Mouse (Mus musculus) limb, embryonic 10.5 days (tissue): ENCODE measurements at regions not wholly inside any gene's neighbourhood (a gene's known extent, or its start where the extent isn't known, plus 50 kb on each side); places are given as distances from the start of the nearest gene placed in this dataset.
"Not testable (repeated sequence)": the region's sequence is repeated elsewhere in the genome, so short reads cannot be mapped to it uniquely, and the experiment has no call there.

Source experiments
- DNase-seq: peaks from one replicate; pipeline ENCODE4 v3.0.0-alpha.2; 2017; ENCODE audit warnings: low spot score
- H3K27ac ChIP-seq: fragments of 300-500 bp; sonication (generic); 2 replicates; pipeline ENCODE4 v1.5.1; 2016; ENCODE audit warnings: mild to moderate bottlenecking
- H3K27me3 ChIP-seq: fragments of 300-500 bp; sonication (generic); 2 replicates; pipeline ENCODE4 v1.6.1; 2016; ENCODE audit warnings: low read depth, mild to moderate bottlenecking; ENCODE audit not compliant: poor library complexity, severe bottlenecking
- H3K36me3 ChIP-seq: fragments of 300-500 bp; sonication (generic); 2 replicates; pipeline ENCODE4 v1.6.1; 2016; ENCODE audit warnings: mild to moderate bottlenecking, moderate library complexity
- H3K4me1 ChIP-seq: fragments of 300-500 bp; sonication (generic); 2 replicates; pipeline ENCODE4 v1.6.1; 2016
- H3K4me3 ChIP-seq: fragments of 300-500 bp; sonication (generic); 2 replicates; pipeline ENCODE4 v1.5.1; 2016; ENCODE audit warnings: mild to moderate bottlenecking, moderate library complexity
- H3K9me3 ChIP-seq: fragments of 300-500 bp; sonication (generic); replicated peaks from 2 replicates; pipeline ENCODE4 v1.6.1; 2016; ENCODE audit warnings: mild to moderate bottlenecking
- WGBS: fragments of 180-500 bp; shearing (Covaris S2); methylation state at CpG from one replicate; pipeline ENCODE4 v1.1.7; 2016; 5-methylcytosine and 5-hydroxymethylcytosine counted together

GRCm38 (mm10) chr10:62055408-62055807, 76.5 kb upstream of the Col13a1 start:
- no peak overlapping the region for H3K27ac ChIP-seq
- H3K27me3 ChIP-seq, result no peaks in the 10 kb centered on the region
- H3K9me3 ChIP-seq, result no peaks in the 10 kb centered on the region
- H3K4me3 ChIP-seq, result no peak overlapping the region
- DNase-seq, result no peak
- peaks cover 20% of the 10 kb centered on the region for H3K4me1 ChIP-seq
- WGBS, result 54% methylated on average over 2 of the region's 2 CpGs
- no peaks in the 10 kb centered on the region for H3K36me3 ChIP-seq

DNA sequence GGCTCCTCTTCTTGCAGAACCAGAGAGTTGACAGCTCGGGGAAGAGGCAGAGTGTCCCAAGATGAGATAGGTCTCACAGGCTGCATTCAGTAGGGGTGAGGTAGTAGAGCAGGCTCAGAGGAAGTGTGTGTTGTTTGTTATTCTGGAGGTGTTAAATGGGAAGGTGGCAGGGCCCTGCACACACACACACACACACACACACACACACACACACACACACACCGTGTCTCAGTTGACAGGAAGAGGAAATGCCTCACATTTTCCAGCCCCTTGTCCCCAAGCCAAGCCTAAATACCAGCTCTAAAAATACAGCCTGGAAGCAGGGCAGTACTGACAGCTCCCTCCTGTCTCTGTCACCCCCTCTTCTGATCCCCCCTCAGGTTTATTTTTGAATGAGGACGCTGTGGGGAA, 70.9 kb upstream of the Col13a1 start:
- Histone ChIP-seq H3K9me3 (no peaks in the 10 kb centered on the region), H3K27ac (peak overlapping the region; percentile 9; the same call in 1 of the 2 replicates), H3K36me3 (no peaks in the 10 kb centered on the region), H3K4me3 (no peak overlapping the region), H3K27me3 (no peaks in the 10 kb centered on the region), H3K4me1 (peaks cover 9% of the 10 kb centered on the region)
- 12% methylated on average over 3 of the region's 3 CpGs for WGBS
- DNase-seq, result no peak

- no peak for DNase-seq
- no peak overlapping the region for H3K27ac ChIP-seq
- no peak overlapping the region for H3K4me3 ChIP-seq
- H3K9me3 ChIP-seq, result peaks cover 5% of the 10 kb centered on the region; the same call in 1 of the 2 replicates
- no peaks in the 10 kb centered on the region for H3K36me3 ChIP-seq
- peaks cover 6% of the 10 kb centered on the region; the same call in 1 of the 2 replicates for H3K4me1 ChIP-seq
- no peaks in the 10 kb centered on the region for H3K27me3 ChIP-seq
- WGBS, result 76% methylated on average over 3 of the region's 3 CpGs
These were observed 65.5 kb upstream of the Col13a1 start for GRCm38 (mm10) chr10:62044408-62044807.

DNA sequence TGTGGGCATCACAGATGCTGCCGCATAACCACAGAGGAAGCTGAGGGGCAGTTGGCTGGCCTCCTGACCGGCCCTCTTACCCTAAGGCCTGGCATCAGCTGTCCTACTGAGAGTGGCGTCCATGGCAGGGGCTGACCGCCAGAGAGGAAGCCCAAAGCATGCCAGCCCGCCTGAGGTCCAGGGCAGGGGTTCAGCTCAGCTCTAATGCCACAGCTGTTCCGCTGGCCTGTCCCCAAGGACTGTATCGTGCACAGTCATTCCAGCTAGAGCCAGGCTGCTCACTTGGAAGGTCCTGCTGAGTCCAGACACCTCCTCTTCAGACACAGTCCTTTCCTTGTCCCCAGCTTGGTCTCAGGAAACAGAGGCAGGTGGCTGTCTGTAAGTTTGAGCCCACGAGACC, 61.0 kb upstream of the Col13a1 start:
- WGBS, result 94% methylated on average over 8 of the region's 8 CpGs
- peaks cover 5% of the 10 kb centered on the region; the same call in 1 of the 2 replicates for H3K9me3 ChIP-seq
- H3K4me3 ChIP-seq, result no peak overlapping the region
- H3K27ac ChIP-seq, result no peak overlapping the region
- no peak for DNase-seq
- H3K4me1 ChIP-seq, result peaks cover 6% of the 10 kb centered on the region; the same call in 1 of the 2 replicates
- H3K27me3 ChIP-seq, result no peaks in the 10 kb centered on the region
- no peaks in the 10 kb centered on the region for H3K36me3 ChIP-seq

DNA sequence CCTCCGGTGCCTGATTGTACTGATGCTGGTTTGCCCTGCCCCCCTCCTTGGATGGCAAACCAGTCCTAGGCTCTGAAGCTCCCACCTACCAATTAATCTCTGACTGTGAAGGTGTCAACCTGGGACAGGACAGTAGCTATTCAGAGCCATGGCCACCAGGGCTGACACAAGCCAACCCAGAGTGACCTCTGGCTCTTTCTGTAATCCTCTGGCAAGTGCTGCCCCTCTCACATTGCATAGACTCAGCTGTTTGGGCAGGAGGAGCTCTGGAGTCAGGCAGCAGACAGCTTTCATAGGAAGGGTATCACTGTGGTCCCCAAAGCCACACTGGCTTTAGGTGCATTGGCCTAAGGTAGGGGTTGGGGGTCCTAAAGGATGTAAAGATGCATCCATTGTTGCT, 59.7 kb upstream of the Col13a1 start:
- H3K4me1 ChIP-seq, result peaks cover 6% of the 10 kb centered on the region; the same call in 1 of the 2 replicates
- no peaks in the 10 kb centered on the region for H3K36me3 ChIP-seq
- no peak overlapping the region for H3K27ac ChIP-seq
- H3K9me3 ChIP-seq, result peaks cover 5% of the 10 kb centered on the region; the same call in 1 of the 2 replicates
- no peak overlapping the region for H3K4me3 ChIP-seq
- DNase-seq, result no peak
- WGBS, result 83% methylated on average over 1 of the region's 1 CpGs
- no peaks in the 10 kb centered on the region for H3K27me3 ChIP-seq

DNA sequence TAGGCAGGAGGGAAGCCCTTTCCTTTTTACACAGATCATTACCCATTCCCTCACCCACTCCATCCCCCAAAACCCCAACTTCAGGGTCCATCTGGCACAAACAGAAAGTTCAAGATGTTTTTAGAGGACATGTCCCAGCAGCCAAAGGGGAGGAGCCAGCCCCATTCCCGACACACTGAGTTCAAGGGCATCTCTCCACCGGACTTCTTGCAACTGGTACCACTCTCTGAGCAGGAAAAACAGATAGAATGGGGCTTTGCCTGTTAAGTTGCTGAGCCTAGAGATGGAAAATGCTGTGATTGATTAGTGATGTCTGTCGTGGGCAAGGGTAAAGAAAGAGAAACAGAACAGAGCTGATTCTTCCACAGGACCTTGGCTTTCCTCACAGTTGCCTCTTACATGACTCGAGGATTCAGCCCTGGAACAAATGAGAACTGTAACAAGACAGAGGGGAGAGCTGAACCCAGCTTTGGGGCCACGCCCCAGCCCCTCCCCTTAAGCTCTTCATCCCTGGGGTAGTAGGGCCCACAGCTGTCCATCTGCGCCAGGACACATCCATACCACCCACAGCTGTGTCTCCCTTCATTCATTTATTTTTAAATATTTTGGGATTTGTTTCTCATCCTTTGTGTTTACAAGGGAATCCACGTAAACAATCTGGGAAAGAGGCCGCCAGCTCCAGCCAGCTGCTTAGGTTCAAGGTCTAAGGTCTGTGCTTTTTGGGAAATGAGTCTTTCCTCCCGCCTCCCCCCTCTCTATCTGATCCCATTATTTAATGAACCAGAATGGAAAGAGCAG, 58.7 kb upstream of the Col13a1 start:
- WGBS, result 82% methylated on average over 9 of the region's 9 CpGs
- Histone ChIP-seq H3K9me3 (peaks cover 5% of the 10 kb centered on the region; the same call in 1 of the 2 replicates), H3K27me3 (no peaks in the 10 kb centered on the region), H3K4me1 (peaks cover 4% of the 10 kb centered on the region; the same call in 1 of the 2 replicates), H3K4me3 (no peak overlapping the region), H3K36me3 (no peaks in the 10 kb centered on the region), H3K27ac (no peak overlapping the region)
- no peak for DNase-seq

DNA sequence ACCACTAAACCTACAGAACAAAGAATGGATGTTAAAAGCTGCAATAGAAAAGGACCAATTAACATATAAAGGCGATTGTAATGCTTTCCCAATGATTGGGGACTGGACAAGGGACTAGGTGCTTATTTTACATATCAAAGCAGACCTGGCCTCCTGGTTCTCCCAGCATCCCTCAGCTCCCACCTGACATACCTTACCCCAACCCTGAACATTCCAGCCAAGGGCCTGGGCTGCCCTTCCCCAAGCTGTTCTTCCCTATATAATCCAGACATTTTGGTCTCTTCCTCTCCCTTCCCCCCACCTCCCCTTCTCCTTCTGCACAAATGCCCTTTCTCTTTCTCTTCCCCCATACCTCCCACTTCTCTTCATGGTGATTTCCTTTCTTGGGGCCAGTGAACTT, 57.9 kb upstream of the Col13a1 start:
- Histone ChIP-seq H3K4me1 (peaks cover 4% of the 10 kb centered on the region; the same call in 1 of the 2 replicates), H3K4me3 (no peak overlapping the region), H3K27ac (no peak overlapping the region), H3K36me3 (no peaks in the 10 kb centered on the region), H3K9me3 (peaks cover 5% of the 10 kb centered on the region; the same call in 1 of the 2 replicates), H3K27me3 (no peaks in the 10 kb centered on the region)
- DNase-seq, result no peak
- 65% methylated on average over 1 of the region's 1 CpGs for WGBS

GRCm38 (mm10) chr10:62034291-62034690, 55.4 kb upstream of the Col13a1 start:
- Histone ChIP-seq H3K4me3 (no peak overlapping the region), H3K36me3 (no peaks in the 10 kb centered on the region), H3K4me1 (peaks cover 4% of the 10 kb centered on the region; the same call in 1 of the 2 replicates), H3K27ac (no peak overlapping the region), H3K9me3 (no peaks in the 10 kb centered on the region), H3K27me3 (no peaks in the 10 kb centered on the region)
- no peak for DNase-seq
- 70% methylated on average over 6 of the region's 6 CpGs for WGBS

GRCm38 (mm10) chr10:62033748-62034147, 54.8 kb upstream of the Col13a1 start:
- H3K4me1 ChIP-seq, result peaks cover 4% of the 10 kb centered on the region; the same call in 1 of the 2 replicates
- H3K27ac ChIP-seq, result no peak overlapping the region
- no peaks in the 10 kb centered on the region for H3K27me3 ChIP-seq
- no peaks in the 10 kb centered on the region for H3K9me3 ChIP-seq
- no peaks in the 10 kb centered on the region for H3K36me3 ChIP-seq
- 85% methylated on average over 5 of the region's 5 CpGs for WGBS
- no peak overlapping the region for H3K4me3 ChIP-seq
- DNase-seq, result no peak

GRCm38 (mm10) chr10:62031986-62032385, 53.1 kb upstream of the Col13a1 start:
- H3K4me3 ChIP-seq, H3K4me1 ChIP-seq, DNase-seq, H3K27ac ChIP-seq, H3K9me3 ChIP-seq, H3K27me3 ChIP-seq, H3K36me3 ChIP-seq: not testable (repeated sequence)
- 91% methylated on average over 6 of the region's 6 CpGs for WGBS

DNA sequence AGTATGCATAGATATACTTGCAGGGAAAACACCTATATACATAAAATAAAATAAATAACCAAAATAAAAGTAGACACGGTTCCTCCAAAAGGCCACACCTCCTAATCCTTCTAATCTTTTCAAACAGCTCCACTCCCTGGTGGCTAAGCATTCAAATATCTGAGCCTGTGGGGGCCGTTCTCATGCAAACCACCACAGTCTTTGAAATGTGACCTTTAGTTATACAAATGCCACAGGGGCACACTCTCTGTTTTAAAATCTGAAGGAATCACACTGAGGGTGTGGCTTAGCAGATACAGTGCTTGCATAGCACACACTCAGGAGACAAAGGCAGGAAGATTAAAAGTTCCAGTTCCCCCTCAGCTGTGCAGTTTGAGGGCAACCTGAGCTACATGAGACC, 50.4 kb upstream of the Col13a1 start:
- Histone ChIP-seq H3K36me3 (no peaks in the 10 kb centered on the region), H3K27ac (no peak overlapping the region), H3K9me3 (no peaks in the 10 kb centered on the region), H3K27me3 (no peaks in the 10 kb centered on the region), H3K4me3 (no peak overlapping the region), H3K4me1 (peaks cover 9% of the 10 kb centered on the region)
- WGBS, result 92% methylated on average over 2 of the region's 2 CpGs
- no peak for DNase-seq
